In genomic region chr6:87424037-87424816, GRCm38 (mm10) we compare ENCODE assay signal across 9 mouse cellular contexts. TPM values are rescaled to one million over a fixed set of nuclear protein-coding genes. Genes with fewer than 3 reads are reported as not detected.
DNase-seq lines count a peak whose midpoint lies in the region; ATAC-seq and TF ChIP-seq lines count a peak whose summit lies in the region.
"Had no signal": no experiment of that assay in that cellular context is flagged by ENCODE, and none has a peak within 500 bp of the region (broad histone marks: within the 10 kb centered on the region; RNA-seq: fewer than 3 reads in every experiment).

No protein-coding gene starts in this region.

- 29% methylated on average over 19 of the region's 19 CpGs for WGBS in lung, adult 2 months
- 17% methylated on average over 19 of the region's 19 CpGs for WGBS in heart, postnatal 0 days

- no peak overlapping the region for H3K9ac ChIP-seq in heart, postnatal 0 days (replicated peaks; ENCODE audit: low read depth, low read length)

- no peak for TF ChIP-seq POLR2A in lung, adult 2 months (IDR thresholded peaks at IDR 0.05; ENCODE audit: borderline replicate concordance, extremely low read depth, low read depth, low read length)

- ATAC-seq in heart, postnatal 0 days (ENCODE audit: insufficient read depth, low read depth), result peak; percentile 89
- peak; percentile 75 for ATAC-seq in megakaryocyte-erythroid progenitor cell, adult 5-6 weeks (replicated peaks; ENCODE audit: low FRiP score, low TSS enrichment, poor library complexity, severe bottlenecking)

- H3K27ac ChIP-seq in heart, postnatal 0 days (ENCODE audit: low read depth), result no peak overlapping the region

- H3K4me2 ChIP-seq in heart, postnatal 0 days (ENCODE audit: low read depth, low read length), result peak overlapping the region; percentile 47

- no peaks in the 10 kb centered on the region for H3K9me3 ChIP-seq in heart, postnatal 0 days (replicated peaks; ENCODE audit: control insufficient read depth, low read length)

- no peaks in the 10 kb centered on the region for H3K36me3 ChIP-seq in heart, postnatal 0 days (replicated peaks; ENCODE audit: control insufficient read depth, insufficient read depth, low read length)

- peaks cover 3% of the 10 kb centered on the region for H3K4me1 ChIP-seq in lung, adult 2 months (ENCODE audit: control insufficient read depth, insufficient read depth, low read length)
- H3K4me1 ChIP-seq in heart, postnatal 0 days (ENCODE audit: control insufficient read depth, insufficient read depth), result peaks cover 21% of the 10 kb centered on the region

- DNase-seq in cerebellum, adult 18-20 months, result peak; percentile 8 to 24
- DNase-seq in cerebellum, adult 9-11 months, result no peak
- DNase-seq in lung, adult 2 months, result no peak
- DNase-seq in lung, adult 18-20 months, result no peak
- DNase-seq in heart, postnatal 0 days (ENCODE audit: low spot score), result peak; percentile 81
- no peak for DNase-seq in retina, postnatal 1 day
- no peak for DNase-seq in layer of hippocampus, adult 9-11 months

- H3K27me3 ChIP-seq in heart, postnatal 0 days (ENCODE audit: control insufficient read depth, insufficient read depth, low read length), result peaks cover 69% of the 10 kb centered on the region

- TF ChIP-seq CTCF in lung, adult 2 months (IDR thresholded peaks at IDR 0.05; ENCODE audit: insufficient read depth, low read length), result no peak
- TF ChIP-seq CTCF in heart, postnatal 0 days (IDR thresholded peaks at IDR 0.05; ENCODE audit: low read depth), result no peak

- H3K4me3 ChIP-seq in lung, adult 2 months (replicated peaks; ENCODE audit: extremely low read depth, low read depth, low read length), result peak overlapping the region; percentile 2
- H3K4me3 ChIP-seq in heart, postnatal 0 days (ENCODE audit: low read depth, low read length), result peak overlapping the region; percentile 25

- peak; percentile 48; the same call in 1 of the 2 replicates for TF ChIP-seq EP300 in heart, postnatal 0 days (IDR thresholded peaks at IDR 0.05; ENCODE audit: low read depth)

RNA-seq across cellular contexts. Expression of gene Bmp10, which starts 4.6 kb away (rescaled TPM):
- polyA plus RNA-seq in lung, adult 2 months (2012; rRNA removed), result not detected in 2 replicates
- total RNA-seq in heart, postnatal 0 days (2014; rRNA removed; ENCODE audit: low replicate concordance), result 30.0 and 106 TPM in 2 replicates
- polyA plus RNA-seq in heart, postnatal 0 days (2015; fragmentation: Nextera tagmentation; extraction: Ambion mirVana), result 4.0 and 6.0 TPM in 2 replicates
- not detected in 2 replicates for total RNA-seq in megakaryocyte-erythroid progenitor cell, adult 5-6 weeks (2014; fragmentation: Nextera tagmentation)
- not detected in 2 replicates for total RNA-seq in megakaryocyte-erythroid progenitor cell, adult 5-6 weeks (2017)
- total RNA-seq: layer of hippocampus, postnatal 36 days had no signal

RNA-seq across cellular contexts. Expression of gene Gkn3, which starts 35.5 kb away (rescaled TPM):
- polyA plus RNA-seq in lung, adult 2 months (2012; rRNA removed), result 3.2 and 11.7 TPM in 2 replicates
- 1.7 TPM in 1 of 2 replicates, not detected in the other for total RNA-seq in heart, postnatal 0 days (2014; rRNA removed; ENCODE audit: low replicate concordance)
- polyA plus RNA-seq in heart, postnatal 0 days (2015; fragmentation: Nextera tagmentation; extraction: Ambion mirVana), result 0.68 and 1.3 TPM in 2 replicates
- total RNA-seq in megakaryocyte-erythroid progenitor cell, adult 5-6 weeks (2014; fragmentation: Nextera tagmentation), result not detected in 2 replicates
- total RNA-seq in megakaryocyte-erythroid progenitor cell, adult 5-6 weeks (2017), result not detected in 2 replicates

RNA-seq across cellular contexts. Expression of gene Gkn2, which starts 51.1 kb away (rescaled TPM):
- 0.21 TPM in 1 of 2 replicates, not detected in the other for polyA plus RNA-seq in lung, adult 2 months (2012; rRNA removed)
- total RNA-seq in heart, postnatal 0 days (2014; rRNA removed; ENCODE audit: low replicate concordance), result not detected in 2 replicates
- polyA plus RNA-seq in heart, postnatal 0 days (2015; fragmentation: Nextera tagmentation; extraction: Ambion mirVana), result not detected in 2 replicates
- total RNA-seq in megakaryocyte-erythroid progenitor cell, adult 5-6 weeks (2014; fragmentation: Nextera tagmentation), result not detected in 2 replicates
- total RNA-seq in megakaryocyte-erythroid progenitor cell, adult 5-6 weeks (2017), result not detected in 2 replicates
- total RNA-seq: layer of hippocampus, postnatal 36 days had no signal

Comparison
In these comparisons a context has a peak if more than half of its experiments do, and no peak if none do; other contexts are left out.
1. DNase-seq: peak in cerebellum, adult 18-20 months (2 of 2) and heart, postnatal 0 days (single experiment); none in cerebellum, adult 9-11 months (single experiment), lung, adult 2 months (single experiment), lung, adult 18-20 months (0 of 2), retina, postnatal 1 day (single experiment) and layer of hippocampus, adult 9-11 months (single experiment).
2. RNA of gene Bmp10, which starts 4.6 kb away (total RNA-seq): 30.0 to 106 TPM in heart, postnatal 0 days; not detected in megakaryocyte-erythroid progenitor cell, adult 5-6 weeks; every median in the first group is over 10 times any median in the second.